Mouse (Mus musculus) neural tube, embryonic 11.5 days (tissue): ENCODE measurements at regions not wholly inside any gene's neighbourhood (a gene's known extent, or its start where the extent isn't known, plus 50 kb on each side); places are given as distances from the start of the nearest gene placed in this dataset.

Source experiments
- ATAC-seq: fragments of 200-750 bp; cut with Nextera tagmentation; 2 replicates; pipeline ENCODE4 v1.8.0; 2017; ENCODE audit warnings: moderate number of reproducible peaks, mild to moderate bottlenecking, moderate TSS enrichment, moderate library complexity; ENCODE audit not compliant: insufficient read depth, low FRiP score, low TSS enrichment
- DNase-seq: peaks from one replicate; pipeline ENCODE4 v3.0.0-alpha.2; 2015; ENCODE audit warnings: low spot score
- H3K27ac ChIP-seq: fragments of 300-500 bp; sonication (generic); 2 replicates; pipeline ENCODE4 v1.5.1; 2014; ENCODE audit warnings: low read depth, mild to moderate bottlenecking, low read length
- H3K27me3 ChIP-seq: fragments of 300-500 bp; sonication (generic); 2 replicates; pipeline ENCODE4 v1.6.1; 2014; ENCODE audit warnings: mild to moderate bottlenecking, low read length, mixed read lengths; ENCODE audit not compliant: control insufficient read depth, insufficient read depth
- H3K36me3 ChIP-seq: fragments of 300-500 bp; sonication (generic); 2 replicates; pipeline ENCODE4 v1.6.1; 2014; ENCODE audit warnings: mild to moderate bottlenecking, low read length, moderate library complexity, mixed read lengths; ENCODE audit not compliant: control insufficient read depth, insufficient read depth
- H3K4me1 ChIP-seq: fragments of 300-500 bp; sonication (generic); 2 replicates; pipeline ENCODE4 v1.6.1; 2014; ENCODE audit warnings: low read length, mixed read lengths; ENCODE audit not compliant: control insufficient read depth, insufficient read depth
- H3K4me2 ChIP-seq: fragments of 300-500 bp; sonication (generic); 2 replicates; pipeline ENCODE4 v1.6.1; 2014; ENCODE audit warnings: low read depth, mild to moderate bottlenecking, moderate library complexity
- H3K4me3 ChIP-seq: fragments of 300-500 bp; sonication (generic); 2 replicates; pipeline ENCODE4 v1.5.1; 2014; ENCODE audit warnings: low read depth, low read length
- H3K9ac ChIP-seq: fragments of 300-500 bp; sonication (generic); 2 replicates; pipeline ENCODE4 v1.6.1; 2014; ENCODE audit warnings: mild to moderate bottlenecking, low read length
- H3K9me3 ChIP-seq: fragments of 300-500 bp; sonication (generic); 2 replicates; pipeline ENCODE4 v1.6.1; 2016; ENCODE audit warnings: low read length; ENCODE audit not compliant: control insufficient read depth
- WGBS: fragments of 180-500 bp; shearing (Covaris S2); extraction: QIAGEN DNeasy Blood & Tissue Kit; methylation state at CpG from one replicate; pipeline ENCODE4 v1.1.7; 2014; 5-methylcytosine and 5-hydroxymethylcytosine counted together

GRCm38 (mm10) chr10:118998966-118999365, 129.0 kb upstream of the Dyrk2 start:
- Histone ChIP-seq H3K9ac (no peak overlapping the region), H3K4me3 (no peak overlapping the region), H3K9me3 (no peaks in the 10 kb centered on the region), H3K4me1 (no peaks in the 10 kb centered on the region), H3K36me3 (no peaks in the 10 kb centered on the region), H3K4me2 (no peak overlapping the region), H3K27me3 (no peaks in the 10 kb centered on the region), H3K27ac (no peak overlapping the region)
- 88% methylated on average over 6 of the region's 6 CpGs for WGBS
- DNase-seq = no peak
- no peak for ATAC-seq

GRCm38 (mm10) chr10:118997034-118997433, 127.0 kb upstream of the Dyrk2 start:
- no peak overlapping the region for H3K27ac ChIP-seq
- DNase-seq (no peak), ATAC-seq (no peak)
- WGBS = 89% methylated on average over 2 of the region's 2 CpGs
- H3K9ac ChIP-seq = no peak overlapping the region
- no peak overlapping the region for H3K4me2 ChIP-seq
- H3K27me3 ChIP-seq = no peaks in the 10 kb centered on the region
- H3K9me3 ChIP-seq = no peaks in the 10 kb centered on the region
- H3K36me3 ChIP-seq = no peaks in the 10 kb centered on the region
- no peak overlapping the region for H3K4me3 ChIP-seq
- H3K4me1 ChIP-seq = no peaks in the 10 kb centered on the region

GRCm38 (mm10) chr10:118993819-118994574, 124.0 kb upstream of the Dyrk2 start:
- 65% methylated on average over 15 of the region's 15 CpGs for WGBS
- DNase-seq = no peak

DNA sequence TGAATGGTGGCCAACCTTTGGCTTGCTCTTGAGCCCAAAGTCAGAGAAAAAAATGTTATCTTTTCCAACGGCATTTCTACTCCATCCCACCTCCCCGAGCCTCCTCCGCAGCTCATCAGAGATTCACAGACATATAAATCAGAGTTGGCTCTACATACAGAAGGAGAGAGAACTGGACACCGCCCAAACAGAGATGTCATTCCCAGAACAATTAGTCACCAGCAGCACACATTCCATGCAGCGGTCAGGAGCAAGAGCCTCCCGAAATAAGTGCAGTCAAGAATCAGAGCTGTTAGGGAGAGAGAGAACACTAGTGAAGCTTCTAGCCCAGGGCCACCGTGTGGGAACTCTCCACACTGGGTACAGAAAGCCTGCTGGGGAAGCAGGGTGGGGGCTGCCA, 121.2 kb upstream of the Dyrk2 start:
- ATAC-seq (no peak), DNase-seq (no peak)
- no peaks in the 10 kb centered on the region for H3K9me3 ChIP-seq
- 76% methylated on average over 7 of the region's 7 CpGs for WGBS
- no peak overlapping the region for H3K9ac ChIP-seq
- no peak overlapping the region for H3K27ac ChIP-seq
- H3K4me3 ChIP-seq = no peak overlapping the region
- H3K4me1 ChIP-seq = no peaks in the 10 kb centered on the region
- no peaks in the 10 kb centered on the region for H3K27me3 ChIP-seq
- H3K36me3 ChIP-seq = no peaks in the 10 kb centered on the region
- H3K4me2 ChIP-seq = no peak overlapping the region

More at GRCm38 (mm10) chr10:118993819-118994574, 124.0 kb upstream of the Dyrk2 start:
- Histone ChIP-seq H3K4me2 (no peak overlapping the region), H3K27me3 (no peaks in the 10 kb centered on the region), H3K9me3 (no peaks in the 10 kb centered on the region), H3K9ac (no peak overlapping the region), H3K27ac (no peak overlapping the region), H3K36me3 (no peaks in the 10 kb centered on the region), H3K4me3 (no peak overlapping the region), H3K4me1 (no peaks in the 10 kb centered on the region)
- no peak for ATAC-seq

GRCm38 (mm10) chr10:118990500-118990899, 120.5 kb upstream of the Dyrk2 start:
- no peak overlapping the region for H3K4me2 ChIP-seq
- no peak overlapping the region for H3K27ac ChIP-seq
- H3K4me1 ChIP-seq = no peaks in the 10 kb centered on the region
- H3K9ac ChIP-seq = no peak overlapping the region
- H3K36me3 ChIP-seq = no peaks in the 10 kb centered on the region
- H3K9me3 ChIP-seq = no peaks in the 10 kb centered on the region
- no peaks in the 10 kb centered on the region for H3K27me3 ChIP-seq
- H3K4me3 ChIP-seq = no peak overlapping the region
- 82% methylated on average over 6 of the region's 6 CpGs for WGBS
- DNase-seq (no peak), ATAC-seq (no peak)

- Histone ChIP-seq H3K27me3 (no peaks in the 10 kb centered on the region), H3K27ac (no peak overlapping the region), H3K9ac (no peak overlapping the region), H3K4me2 (no peak overlapping the region), H3K9me3 (no peaks in the 10 kb centered on the region), H3K4me3 (no peak overlapping the region), H3K4me1 (no peaks in the 10 kb centered on the region), H3K36me3 (no peaks in the 10 kb centered on the region)
- no peak for DNase-seq
- no peak for ATAC-seq
- 80% methylated on average over 10 of the region's 10 CpGs for WGBS
These were observed 119.8 kb upstream of the Dyrk2 start for GRCm38 (mm10) chr10:118989812-118990211.

DNA sequence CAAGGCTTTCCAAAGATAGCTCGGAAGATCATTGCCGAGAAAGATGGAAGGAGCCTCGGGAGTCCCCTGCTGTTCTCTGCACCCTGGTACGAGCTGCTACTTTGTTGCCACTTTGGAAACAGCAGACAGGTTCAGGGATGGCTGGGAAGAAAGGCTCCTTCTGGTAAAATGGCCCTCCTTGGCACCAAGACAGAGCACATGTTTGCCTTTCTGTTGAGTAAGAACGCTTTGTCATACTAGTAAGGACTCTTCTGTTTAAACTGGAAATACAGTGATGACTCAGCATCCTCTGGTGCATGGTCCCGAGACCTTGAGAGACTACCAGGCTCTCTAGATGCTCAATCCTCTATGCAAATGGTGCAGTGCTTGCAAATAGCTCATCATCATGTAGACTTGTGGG, 118.2 kb upstream of the Dyrk2 start:
- ATAC-seq (no peak), DNase-seq (no peak)
- H3K36me3 ChIP-seq = no peaks in the 10 kb centered on the region
- no peak overlapping the region for H3K27ac ChIP-seq
- no peaks in the 10 kb centered on the region for H3K9me3 ChIP-seq
- no peaks in the 10 kb centered on the region for H3K27me3 ChIP-seq
- 91% methylated on average over 6 of the region's 6 CpGs for WGBS
- H3K4me2 ChIP-seq = no peak overlapping the region
- no peaks in the 10 kb centered on the region for H3K4me1 ChIP-seq
- H3K9ac ChIP-seq = no peak overlapping the region
- H3K4me3 ChIP-seq = no peak overlapping the region

GRCm38 (mm10) chr10:118984580-118984979, 114.6 kb upstream of the Dyrk2 start:
- no peak overlapping the region for H3K4me2 ChIP-seq

DNA sequence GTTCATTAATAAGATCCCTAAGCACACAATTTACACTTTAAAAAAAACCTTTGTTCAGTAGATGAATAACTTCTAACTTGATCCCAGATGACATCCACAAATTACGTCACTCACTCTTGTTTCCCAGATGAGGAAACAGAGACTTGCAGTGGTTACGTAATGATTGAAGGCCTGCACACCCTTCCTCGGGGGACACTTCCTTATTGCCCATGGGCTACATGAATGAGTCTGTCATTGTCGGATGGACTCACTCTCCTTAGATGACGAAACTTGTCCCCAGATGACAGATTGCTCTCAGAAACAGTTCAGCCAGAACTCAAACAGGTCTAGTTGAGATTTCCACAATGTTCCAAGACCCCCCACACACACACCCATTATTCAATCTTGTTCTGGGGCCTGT, 111.4 kb upstream of the Dyrk2 start:
- Histone ChIP-seq H3K4me2 (no peak overlapping the region), H3K4me1 (no peaks in the 10 kb centered on the region), H3K36me3 (no peaks in the 10 kb centered on the region), H3K27me3 (no peaks in the 10 kb centered on the region), H3K27ac (no peak overlapping the region), H3K9me3 (no peaks in the 10 kb centered on the region), H3K9ac (no peak overlapping the region), H3K4me3 (no peak overlapping the region)
- ATAC-seq = no peak
- 84% methylated on average over 5 of the region's 5 CpGs for WGBS
- DNase-seq = no peak

More at GRCm38 (mm10) chr10:118984580-118984979, 114.6 kb upstream of the Dyrk2 start:
- WGBS = 92% methylated on average over 5 of the region's 5 CpGs
- no peak for DNase-seq
- H3K9ac ChIP-seq = no peak overlapping the region
- ATAC-seq = no peak
- no peaks in the 10 kb centered on the region for H3K36me3 ChIP-seq
- H3K4me1 ChIP-seq = no peaks in the 10 kb centered on the region
- no peak overlapping the region for H3K27ac ChIP-seq
- H3K9me3 ChIP-seq = no peaks in the 10 kb centered on the region
- no peaks in the 10 kb centered on the region for H3K27me3 ChIP-seq
- no peak overlapping the region for H3K4me3 ChIP-seq
